Mouse (Mus musculus) frontal cortex, adult (tissue): ENCODE results near the gene Rora.

Source experiments
- ATAC-seq: cut with Nextera tagmentation; 2 replicates; pipeline ENCODE4 v1.9.2; 2017; ENCODE audit warnings: mild to moderate bottlenecking, moderate library complexity, mixed read lengths; ENCODE audit not compliant: low TSS enrichment

Rora gene

GRCm38 (mm10) chr9:68883687-68884086 is 230.1 kb downstream of the Rora start:
- ATAC-seq: no peak

GRCm38 (mm10) chr9:68884451-68885035 is 231.0 kb downstream of the Rora start:
- ATAC-seq: peak; percentile 93

GRCm38 (mm10) chr9:68888670-68889069 is 235.1 kb downstream of the Rora start:
- ATAC-seq: no peak

GRCm38 (mm10) chr9:68891431-68891830 is 237.8 kb downstream of the Rora start:
- ATAC-seq: no peak

- ATAC-seq: no peak
Measured at GRCm38 (mm10) chr9:68892356-68892755, 238.8 kb downstream of the Rora start.

- peak; percentile 66; the same call in 1 of the 2 replicates for ATAC-seq
Measured at GRCm38 (mm10) chr9:68892859-68893258, 239.3 kb downstream of the Rora start.

- ATAC-seq: peak; percentile 47
Measured at GRCm38 (mm10) chr9:68898286-68898685, 244.7 kb downstream of the Rora start.

GRCm38 (mm10) chr9:68899525-68900222 is 246.1 kb downstream of the Rora start:
- ATAC-seq: no peak

GRCm38 (mm10) chr9:68906361-68906883 is 252.8 kb downstream of the Rora start:
- no peak for ATAC-seq

GRCm38 (mm10) chr9:68912483-68913151 is 259.0 kb downstream of the Rora start:
- peak; percentile 68 for ATAC-seq

- ATAC-seq: peak; percentile 78
Measured at GRCm38 (mm10) chr9:68913191-68913697, 259.7 kb downstream of the Rora start.

- ATAC-seq: no peak
Measured at GRCm38 (mm10) chr9:68914541-68915275, 261.1 kb downstream of the Rora start.

- ATAC-seq: no peak
Measured at GRCm38 (mm10) chr9:68916741-68917140, 263.2 kb downstream of the Rora start.

GRCm38 (mm10) chr9:68923128-68923601 is 269.6 kb downstream of the Rora start:
- ATAC-seq: no peak

GRCm38 (mm10) chr9:68926406-68926805 is 272.8 kb downstream of the Rora start:
- ATAC-seq: peak; percentile 32; the same call in 1 of the 2 replicates

GRCm38 (mm10) chr9:68933159-68933558 is 279.6 kb downstream of the Rora start:
- no peak for ATAC-seq

- no peak for ATAC-seq
Measured at GRCm38 (mm10) chr9:68934238-68934637, 280.7 kb downstream of the Rora start.

- no peak for ATAC-seq
Measured at GRCm38 (mm10) chr9:68935611-68936010, 282.0 kb downstream of the Rora start.

- ATAC-seq: peak; percentile 66
Measured at GRCm38 (mm10) chr9:68941037-68941436, 287.5 kb downstream of the Rora start.

- no peak for ATAC-seq
Measured at GRCm38 (mm10) chr9:68942595-68943011, 289.0 kb downstream of the Rora start.

GRCm38 (mm10) chr9:68944026-68944425 is 290.4 kb downstream of the Rora start:
- peak; percentile 50 for ATAC-seq

- ATAC-seq: no peak
Measured at GRCm38 (mm10) chr9:68947707-68948106, 294.1 kb downstream of the Rora start.
